Mouse (Mus musculus) lung, embryonic 16.5 days (tissue): Measurements from ENCODE around the gene Ttc12. TPM values are rescaled to one million over a fixed set of nuclear protein-coding genes. Genes with fewer than 3 reads are reported as not detected.

Source experiments
- polyA plus RNA-seq: library from polyadenylated mRNA; unstranded; fragments of >200 nt; fragmentation: Nextera tagmentation; extraction: Ambion mirVana; gene quantifications from 2 replicates; pipeline ENCODE4 v1.2.1, GENCODE M21; 2015

Ttc12 gene
- polyA plus RNA-seq, 1 experiment from 2014 or later = 4.3 TPM

Other genes starting within 250 kb of the Ttc12 start
- gene Gm4894, start 235.7 kb downstream of the Ttc12 start, polyA plus RNA-seq = not detected in 2 replicates
- 0.73 and 0.77 TPM in 2 replicates for gene Drd2, start 145.6 kb downstream of the Ttc12 start, polyA plus RNA-seq
- gene Ankk1, start 59.2 kb downstream of the Ttc12 start, polyA plus RNA-seq = not detected in 2 replicates